Mouse (Mus musculus) forelimb bud, embryonic 11.5 days (tissue): Measurements from ENCODE around the gene Pxk.

Experiments used
- DNase-seq: peaks from one replicate; pipeline ENCODE4 v3.0.0-alpha.2; 2012; ENCODE audit warnings: low read depth, low spot score

Pxk gene

DNA sequence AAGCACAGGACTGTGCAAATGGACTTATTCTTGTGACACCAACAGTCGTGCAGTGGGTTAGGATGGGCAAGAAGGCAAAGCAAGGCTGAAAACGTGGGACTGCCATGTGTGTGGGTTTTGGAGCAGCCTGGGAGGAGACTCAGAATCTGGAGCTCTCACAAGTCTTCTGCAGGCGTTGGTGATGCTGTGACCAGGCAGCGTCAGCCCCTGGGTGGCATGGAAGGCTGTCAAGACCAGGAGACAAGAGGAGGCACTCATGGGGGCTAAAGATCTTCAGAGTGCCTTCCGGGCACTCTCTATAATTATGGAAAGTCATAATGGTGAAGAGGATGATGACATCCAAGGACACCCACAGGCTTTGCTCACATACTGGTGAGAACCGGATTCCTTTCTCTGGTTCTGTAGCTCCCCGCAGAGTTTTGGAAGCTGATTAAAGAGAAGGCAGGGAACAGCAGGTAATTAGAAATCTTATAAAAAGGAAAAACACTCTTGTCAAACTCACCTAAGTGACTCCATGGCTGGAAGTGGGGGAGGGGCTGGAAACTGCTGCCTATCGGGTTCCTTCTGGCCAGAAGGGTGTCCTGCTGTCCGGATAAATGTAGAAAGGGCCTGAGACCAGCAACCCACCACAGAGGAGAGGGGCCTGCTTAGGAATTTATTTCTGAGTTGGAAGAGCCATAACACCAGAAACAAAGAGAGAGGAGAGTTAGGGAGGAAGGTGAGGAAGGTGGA is 108.3 kb downstream of the Pxk start:
- no peak for DNase-seq

- DNase-seq, result no peak
These were observed 109.1 kb downstream of the Pxk start for GRCm38 (mm10) chr14:8207105-8207504.

GRCm38 (mm10) chr14:8207543-8207942 is 109.5 kb downstream of the Pxk start:
- DNase-seq, result no peak

GRCm38 (mm10) chr14:8208876-8209275 is 110.9 kb downstream of the Pxk start:
- no peak for DNase-seq

- DNase-seq, result no peak
These were observed 111.9 kb downstream of the Pxk start for GRCm38 (mm10) chr14:8209896-8210295.

- DNase-seq, result no peak
These were observed 115.0 kb downstream of the Pxk start for GRCm38 (mm10) chr14:8212996-8213395.

DNA sequence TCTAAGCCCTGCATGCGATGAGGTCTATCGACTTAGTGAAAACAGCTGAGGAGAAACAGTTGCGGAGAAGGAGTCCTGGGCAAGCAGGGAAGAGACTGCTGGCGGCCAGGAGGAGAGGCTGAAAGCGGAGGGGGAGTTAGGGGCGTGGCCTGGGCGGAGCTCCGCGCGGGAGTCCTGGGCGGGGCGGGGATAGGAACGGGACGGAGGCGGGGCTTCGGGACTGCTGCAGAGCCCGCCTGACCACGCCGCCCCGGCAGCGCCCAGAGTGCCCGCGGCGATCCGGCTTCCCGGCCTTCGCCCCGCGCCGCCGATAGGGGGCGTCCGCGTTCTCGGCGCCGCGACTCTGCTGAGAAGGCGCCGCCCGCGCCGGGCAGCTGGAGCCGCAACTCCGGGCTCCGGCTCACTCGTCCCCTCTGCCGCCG is 115.8 kb downstream of the Pxk start, which contains the start of gene Kctd6:
TSS of gene Kctd6 (plus strand) at position 338 of the 422 bp plus-strand sequence.
- peak; percentile 96 for DNase-seq
